8 mouse cellular contexts compared by ENCODE assay signal in the genomic region with DNA sequence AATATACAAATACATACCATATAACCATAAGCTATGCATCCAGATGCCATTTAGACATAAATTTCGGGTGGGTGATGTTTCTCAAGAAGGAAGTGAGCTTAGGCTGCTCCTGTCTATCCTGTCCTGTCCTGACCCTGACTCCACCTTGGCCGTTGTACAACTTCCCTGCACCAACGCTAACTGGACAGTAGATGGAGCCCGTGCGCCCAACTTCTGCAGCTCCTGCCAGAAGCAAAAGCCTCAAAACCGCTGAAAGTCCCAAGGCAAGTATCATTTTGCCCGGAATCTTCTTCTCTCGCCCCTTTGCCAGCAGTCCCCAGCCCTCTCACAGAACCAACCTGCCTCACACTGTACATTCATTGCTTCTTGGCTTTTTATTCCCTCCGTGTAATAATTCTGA. TPM values are rescaled to one million over a fixed set of nuclear protein-coding genes. Genes with fewer than 3 reads are reported as not detected.
DNase-seq lines count a peak whose midpoint lies in the region; ATAC-seq and TF ChIP-seq lines count a peak whose summit lies in the region.

No protein-coding gene starts in this region.

- no peaks in the 10 kb centered on the region for H3K36me3 ChIP-seq in embryonic facial prominence, embryonic 15.5 days
- no peaks in the 10 kb centered on the region for H3K36me3 ChIP-seq in heart, embryonic 13.5 days
- H3K36me3 ChIP-seq in liver, embryonic 15.5 days (replicated peaks) = no peaks in the 10 kb centered on the region
- no peaks in the 10 kb centered on the region for H3K36me3 ChIP-seq in neural tube, embryonic 12.5 days

- peak; percentile 95 for ATAC-seq in CD4-positive, CD25-positive, alpha-beta regulatory T cell, adult 4 months
- ATAC-seq in embryonic facial prominence, embryonic 15.5 days (ENCODE audit: insufficient number of reproducible peaks, low FRiP score, low TSS enrichment, low read depth) = no peak
- no peak for ATAC-seq in heart, embryonic 13.5 days (ENCODE audit: extremely low read depth, insufficient number of reproducible peaks, low FRiP score, low TSS enrichment)
- no peak for ATAC-seq in liver, embryonic 15.5 days (ENCODE audit: insufficient read depth)
- no peak for ATAC-seq in neural tube, embryonic 12.5 days (ENCODE audit: low FRiP score, low read depth)

- DNase-seq in kidney, postnatal 14 days = peak; percentile 71
- DNase-seq in telencephalon, adult 2 months (ENCODE audit: low read depth, low spot score) = peak; percentile 38

- H3K4me1 ChIP-seq in bone marrow macrophage, adult 2 months (ENCODE audit: control insufficient read depth, insufficient read depth, low read length) = peaks cover 34% of the 10 kb centered on the region
- H3K4me1 ChIP-seq in embryonic facial prominence, embryonic 15.5 days = peaks cover 13% of the 10 kb centered on the region
- H3K4me1 ChIP-seq in heart, embryonic 13.5 days = peaks cover 8% of the 10 kb centered on the region
- peaks cover 8% of the 10 kb centered on the region for H3K4me1 ChIP-seq in liver, embryonic 15.5 days (replicated peaks)
- H3K4me1 ChIP-seq in neural tube, embryonic 12.5 days = no peaks in the 10 kb centered on the region

- no peak for TF ChIP-seq POLR2A in bone marrow macrophage, adult 2 months (IDR thresholded peaks at IDR 0.05; ENCODE audit: borderline replicate concordance, low read depth, low read length)

- no peaks in the 10 kb centered on the region for H3K27me3 ChIP-seq in embryonic facial prominence, embryonic 15.5 days
- no peaks in the 10 kb centered on the region for H3K27me3 ChIP-seq in heart, embryonic 13.5 days (replicated peaks)
- no peaks in the 10 kb centered on the region for H3K27me3 ChIP-seq in liver, embryonic 15.5 days
- no peaks in the 10 kb centered on the region for H3K27me3 ChIP-seq in neural tube, embryonic 12.5 days (replicated peaks)

- H3K9ac ChIP-seq in embryonic facial prominence, embryonic 15.5 days = no peak overlapping the region
- peak overlapping the region; percentile 78 for H3K9ac ChIP-seq in heart, embryonic 13.5 days
- no peak overlapping the region for H3K9ac ChIP-seq in liver, embryonic 15.5 days
- no peak overlapping the region for H3K9ac ChIP-seq in neural tube, embryonic 12.5 days

- TF ChIP-seq CTCF in bone marrow macrophage, adult 2 months (IDR thresholded peaks at IDR 0.05; ENCODE audit: low read depth, low read length) = peak; percentile 77

- no peaks in the 10 kb centered on the region for H3K9me3 ChIP-seq in embryonic facial prominence, embryonic 15.5 days (replicated peaks)
- 0 out of 2 replicates have a peak, but pooled peaks cover 4% of the 10 kb centered on the region for H3K9me3 ChIP-seq in heart, embryonic 13.5 days
- H3K9me3 ChIP-seq in liver, embryonic 15.5 days (replicated peaks) = no peaks in the 10 kb centered on the region
- no peaks in the 10 kb centered on the region for H3K9me3 ChIP-seq in neural tube, embryonic 12.5 days

- 0% methylated on average over 9 of the region's 9 CpGs for WGBS in embryonic facial prominence, embryonic 15.5 days
- WGBS in heart, embryonic 13.5 days = under 1% methylated on average over 9 of the region's 9 CpGs
- WGBS in liver, embryonic 15.5 days (ENCODE audit: insufficient replicate concordance) = 2% methylated on average over 9 of the region's 9 CpGs
- WGBS in neural tube, embryonic 12.5 days = 0% methylated on average over 9 of the region's 9 CpGs

- peak overlapping the region; percentile 55 for H3K4me2 ChIP-seq in embryonic facial prominence, embryonic 15.5 days (replicated peaks)
- peak overlapping the region; percentile 73 for H3K4me2 ChIP-seq in heart, embryonic 13.5 days
- H3K4me2 ChIP-seq in liver, embryonic 15.5 days = peak overlapping the region; percentile 48
- H3K4me2 ChIP-seq in neural tube, embryonic 12.5 days (replicated peaks) = peak overlapping the region; percentile 54

- peak overlapping the region; percentile 50 for H3K27ac ChIP-seq in bone marrow macrophage, adult 2 months (ENCODE audit: insufficient read depth, low read depth, low read length)
- no peak overlapping the region for H3K27ac ChIP-seq in embryonic facial prominence, embryonic 15.5 days (replicated peaks)
- H3K27ac ChIP-seq in heart, embryonic 13.5 days (replicated peaks) = no peak overlapping the region
- no peak overlapping the region for H3K27ac ChIP-seq in liver, embryonic 15.5 days (replicated peaks)
- no peak overlapping the region for H3K27ac ChIP-seq in neural tube, embryonic 12.5 days

- peak overlapping the region; percentile 18 for H3K4me3 ChIP-seq in bone marrow macrophage, adult 2 months (ENCODE audit: insufficient read depth, low read length)
- H3K4me3 ChIP-seq in embryonic facial prominence, embryonic 15.5 days (replicated peaks) = peak overlapping the region; percentile 36
- peak overlapping the region; percentile 52 for H3K4me3 ChIP-seq in heart, embryonic 13.5 days
- H3K4me3 ChIP-seq in liver, embryonic 15.5 days (replicated peaks) = peak overlapping the region; percentile 22; the same call in 1 of the 2 replicates
- H3K4me3 ChIP-seq in neural tube, embryonic 12.5 days = peak overlapping the region; percentile 16; the same call in 1 of the 2 replicates

RNA-seq across cellular contexts. Expression of gene Svs1, which starts 21.3 kb away (rescaled TPM):
- polyA plus RNA-seq in CD4-positive, CD25-positive, alpha-beta regulatory T cell, adult 4 months (2017; shearing (Covaris generic)) = not detected
- not detected in 2 replicates for polyA plus RNA-seq in bone marrow macrophage, adult 2 months (2012; ENCODE audit: insufficient read depth, insufficient read length, missing spikeins)
- polyA plus RNA-seq in embryonic facial prominence, embryonic 15.5 days (2015; fragmentation: Nextera tagmentation; extraction: Ambion mirVana) = not detected in 2 replicates
- not detected in 2 replicates for polyA plus RNA-seq in heart, embryonic 13.5 days (2015; fragmentation: Nextera tagmentation; extraction: Ambion mirVana)
- not detected in 2 replicates for polyA plus RNA-seq in liver, embryonic 15.5 days (2015; fragmentation: Nextera tagmentation; extraction: Ambion mirVana)
- not detected in 2 replicates for polyA plus RNA-seq in neural tube, embryonic 12.5 days (2016; fragmentation: Nextera tagmentation; extraction: Ambion mirVana)

RNA-seq across cellular contexts. Expression of gene Gpnmb, which starts 28.4 kb away (rescaled TPM):
- polyA plus RNA-seq in CD4-positive, CD25-positive, alpha-beta regulatory T cell, adult 4 months (2017; shearing (Covaris generic)) = 1 to 10 TPM; 2.0 to 2.4 TPM
- polyA plus RNA-seq in bone marrow macrophage, adult 2 months (2012; ENCODE audit: insufficient read depth, insufficient read length, missing spikeins) = 3,378 and 3,910 TPM in 2 replicates
- polyA plus RNA-seq in embryonic facial prominence, embryonic 15.5 days (2015; fragmentation: Nextera tagmentation; extraction: Ambion mirVana) = 2.9 and 4.0 TPM in 2 replicates
- polyA plus RNA-seq in heart, embryonic 13.5 days (2015; fragmentation: Nextera tagmentation; extraction: Ambion mirVana) = 0.66 and 0.83 TPM in 2 replicates
- polyA plus RNA-seq in liver, embryonic 15.5 days (2015; fragmentation: Nextera tagmentation; extraction: Ambion mirVana) = 0.52 and 0.64 TPM in 2 replicates
- 0.89 and 0.95 TPM in 2 replicates for polyA plus RNA-seq in neural tube, embryonic 12.5 days (2016; fragmentation: Nextera tagmentation; extraction: Ambion mirVana)

RNA-seq across cellular contexts. Expression of gene Doxl2, which starts 33.2 kb away (rescaled TPM):
- not detected for polyA plus RNA-seq in CD4-positive, CD25-positive, alpha-beta regulatory T cell, adult 4 months (2017; shearing (Covaris generic))
- not detected in 2 replicates for polyA plus RNA-seq in bone marrow macrophage, adult 2 months (2012; ENCODE audit: insufficient read depth, insufficient read length, missing spikeins)
- not detected in 2 replicates for polyA plus RNA-seq in embryonic facial prominence, embryonic 15.5 days (2015; fragmentation: Nextera tagmentation; extraction: Ambion mirVana)
- polyA plus RNA-seq in heart, embryonic 13.5 days (2015; fragmentation: Nextera tagmentation; extraction: Ambion mirVana) = not detected in 2 replicates
- not detected in 2 replicates for polyA plus RNA-seq in liver, embryonic 15.5 days (2015; fragmentation: Nextera tagmentation; extraction: Ambion mirVana)
- polyA plus RNA-seq in neural tube, embryonic 12.5 days (2016; fragmentation: Nextera tagmentation; extraction: Ambion mirVana) = not detected in 2 replicates

Comparison
In these comparisons a context has a peak if more than half of its experiments do, and no peak if none do; other contexts are left out.
1. RNA of gene Gpnmb, which starts 28.4 kb away (polyA plus RNA-seq): 3,378 to 3,910 TPM in bone marrow macrophage, adult 2 months; 2.9 to 4.0 TPM in embryonic facial prominence, embryonic 15.5 days, 2.0 to 2.4 TPM in CD4-positive, CD25-positive, alpha-beta regulatory T cell, adult 4 months, 0.89 to 0.95 TPM in neural tube, embryonic 12.5 days, 0.66 to 0.83 TPM in heart, embryonic 13.5 days and 0.52 to 0.64 TPM in liver, embryonic 15.5 days; every median in the first group is over 100 times any median in the second.
2. Peak in every context shown above with its lines, with median percentiles within 50 percentile points of each other: H3K4me3 ChIP-seq and H3K4me2 ChIP-seq.